7 mouse cellular contexts compared by ENCODE assay signal in genomic region chr1:156035930-156036737, GRCm38 (mm10). TPM values are rescaled to one million over a fixed set of nuclear protein-coding genes. Genes with fewer than 3 reads are reported as not detected.
A peak's percentile ranks its signal among the peaks of the same experiment; 100 is the strongest.
DNase-seq lines count a peak whose midpoint lies in the region; ATAC-seq and TF ChIP-seq lines count a peak whose summit lies in the region.

TSS of gene Tor1aip1 (minus strand) at chr1:156036480.

- peak within 1 kb of the TSS; percentile 99 for H3K27ac ChIP-seq in embryonic facial prominence, embryonic 10.5 days (replicated peaks)
- H3K27ac ChIP-seq in intestine, postnatal 0 days (ENCODE audit: low read depth, low read length): peak within 1 kb of the TSS; percentile 98
- peak within 1 kb of the TSS; percentile 99 for H3K27ac ChIP-seq in limb, embryonic 10.5 days
- H3K27ac ChIP-seq in midbrain, embryonic 13.5 days: peak within 1 kb of the TSS; percentile 94

- ATAC-seq in intestine, postnatal 0 days: peak; percentile 89
- peak; percentile 94 for ATAC-seq in midbrain, embryonic 13.5 days

- no peaks in the 10 kb centered on the region for H3K27me3 ChIP-seq in embryonic facial prominence, embryonic 10.5 days (replicated peaks; ENCODE audit: low read depth, poor library complexity, severe bottlenecking)
- no peaks in the 10 kb centered on the region for H3K27me3 ChIP-seq in intestine, postnatal 0 days (replicated peaks; ENCODE audit: control insufficient read depth, insufficient read depth, low read length)
- no peaks in the 10 kb centered on the region for H3K27me3 ChIP-seq in limb, embryonic 10.5 days (ENCODE audit: low read depth, poor library complexity, severe bottlenecking)
- no peaks in the 10 kb centered on the region for H3K27me3 ChIP-seq in midbrain, embryonic 13.5 days

- DNase-seq in adrenal gland, postnatal 10 days: peak; percentile 99
- DNase-seq in embryonic facial prominence, embryonic 10.5 days (ENCODE audit: low spot score): peak; percentile 97
- DNase-seq in gonadal fat pad, adult 2 months (ENCODE audit: low read depth): peak; percentile 85
- DNase-seq in limb, embryonic 10.5 days (ENCODE audit: low spot score): peak; percentile 97
- DNase-seq in spleen, adult 12 weeks (ENCODE audit: low spot score): peak; percentile 91

- TF ChIP-seq CTCF in intestine, postnatal 0 days (IDR thresholded peaks at IDR 0.05; ENCODE audit: low read depth): peak; percentile 86

- H3K36me3 ChIP-seq in embryonic facial prominence, embryonic 10.5 days (replicated peaks): peaks cover 29% of the 10 kb centered on the region
- H3K36me3 ChIP-seq in intestine, postnatal 0 days (ENCODE audit: control insufficient read depth, insufficient read depth): peaks cover 16% of the 10 kb centered on the region
- H3K36me3 ChIP-seq in limb, embryonic 10.5 days: peaks cover 30% of the 10 kb centered on the region
- peaks cover 21% of the 10 kb centered on the region for H3K36me3 ChIP-seq in midbrain, embryonic 13.5 days

- H3K9ac ChIP-seq in intestine, postnatal 0 days (ENCODE audit: low read depth, low read length): peak within 1 kb of the TSS; percentile 93
- peak within 1 kb of the TSS; percentile 89 for H3K9ac ChIP-seq in midbrain, embryonic 13.5 days (replicated peaks)

- peaks cover 18% of the 10 kb centered on the region for H3K4me1 ChIP-seq in embryonic facial prominence, embryonic 10.5 days
- no peaks in the 10 kb centered on the region for H3K4me1 ChIP-seq in intestine, postnatal 0 days (replicated peaks; ENCODE audit: control insufficient read depth, insufficient read depth, low read length)
- peaks cover 17% of the 10 kb centered on the region for H3K4me1 ChIP-seq in limb, embryonic 10.5 days
- peaks cover 28% of the 10 kb centered on the region for H3K4me1 ChIP-seq in midbrain, embryonic 13.5 days (replicated peaks)

- no peaks in the 10 kb centered on the region for H3K9me3 ChIP-seq in embryonic facial prominence, embryonic 10.5 days
- H3K9me3 ChIP-seq in intestine, postnatal 0 days (ENCODE audit: control insufficient read depth): no peaks in the 10 kb centered on the region
- H3K9me3 ChIP-seq in limb, embryonic 10.5 days (replicated peaks): no peaks in the 10 kb centered on the region
- no peaks in the 10 kb centered on the region for H3K9me3 ChIP-seq in midbrain, embryonic 13.5 days

- under 1% methylated on average over 59 of the region's 59 CpGs for WGBS in embryonic facial prominence, embryonic 10.5 days
- under 1% methylated on average over 59 of the region's 59 CpGs for WGBS in intestine, postnatal 0 days
- WGBS in limb, embryonic 10.5 days: under 1% methylated on average over 59 of the region's 59 CpGs
- under 1% methylated on average over 59 of the region's 59 CpGs for WGBS in midbrain, embryonic 13.5 days

- H3K4me3 ChIP-seq in embryonic facial prominence, embryonic 10.5 days: peak within 1 kb of the TSS; percentile 90
- peak within 1 kb of the TSS; percentile 88 for H3K4me3 ChIP-seq in intestine, postnatal 0 days (ENCODE audit: low read depth, low read length)
- peak within 1 kb of the TSS; percentile 73 for H3K4me3 ChIP-seq in limb, embryonic 10.5 days
- peak within 1 kb of the TSS; percentile 80 for H3K4me3 ChIP-seq in midbrain, embryonic 13.5 days (replicated peaks)

- H3K4me2 ChIP-seq in intestine, postnatal 0 days (replicated peaks; ENCODE audit: low read depth): peak within 1 kb of the TSS; percentile 62
- H3K4me2 ChIP-seq in midbrain, embryonic 13.5 days (replicated peaks): peak within 1 kb of the TSS; percentile 58

RNA-seq across cellular contexts. Expression of gene Tor1aip1, which starts in this region (rescaled TPM):
- 10 to 100 TPM; 82.9 to 85.4 TPM for total RNA-seq in adrenal gland, postnatal 10 days (2021)
- polyA plus RNA-seq in embryonic facial prominence, embryonic 10.5 days (2016; fragmentation: Nextera tagmentation; extraction: Ambion mirVana): 37.0 and 38.8 TPM in 2 replicates
- polyA plus RNA-seq in gonadal fat pad, adult 2 months (2012; rRNA removed): 39.8 and 45.8 TPM in 2 replicates
- 34.6 and 34.7 TPM in 2 replicates for polyA plus RNA-seq in intestine, postnatal 0 days (2015; fragmentation: Nextera tagmentation; extraction: Ambion mirVana)
- polyA plus RNA-seq in limb, embryonic 10.5 days (2016; fragmentation: Nextera tagmentation; extraction: Ambion mirVana): 39.1 and 43.0 TPM in 2 replicates
- polyA plus RNA-seq in midbrain, embryonic 13.5 days (2015; fragmentation: Nextera tagmentation; extraction: Ambion mirVana): 27.2 and 29.5 TPM in 2 replicates

Comparison
In these comparisons a context has a peak if more than half of its experiments do, and no peak if none do; other contexts are left out.
1. Peak in every context shown above with its lines: DNase-seq, ATAC-seq, H3K4me3 ChIP-seq and H3K27ac ChIP-seq.